Mouse (Mus musculus): ENCODE results near the gene Gimap7. TPM values are rescaled to one million over a fixed set of nuclear protein-coding genes. Genes with fewer than 3 reads are reported as not detected.
A peak's percentile ranks its signal among the peaks of the same experiment; 100 is the strongest.

Gene Gimap7
- total RNA-seq, 2 experiments from 2014 or later: not detected

DNA sequence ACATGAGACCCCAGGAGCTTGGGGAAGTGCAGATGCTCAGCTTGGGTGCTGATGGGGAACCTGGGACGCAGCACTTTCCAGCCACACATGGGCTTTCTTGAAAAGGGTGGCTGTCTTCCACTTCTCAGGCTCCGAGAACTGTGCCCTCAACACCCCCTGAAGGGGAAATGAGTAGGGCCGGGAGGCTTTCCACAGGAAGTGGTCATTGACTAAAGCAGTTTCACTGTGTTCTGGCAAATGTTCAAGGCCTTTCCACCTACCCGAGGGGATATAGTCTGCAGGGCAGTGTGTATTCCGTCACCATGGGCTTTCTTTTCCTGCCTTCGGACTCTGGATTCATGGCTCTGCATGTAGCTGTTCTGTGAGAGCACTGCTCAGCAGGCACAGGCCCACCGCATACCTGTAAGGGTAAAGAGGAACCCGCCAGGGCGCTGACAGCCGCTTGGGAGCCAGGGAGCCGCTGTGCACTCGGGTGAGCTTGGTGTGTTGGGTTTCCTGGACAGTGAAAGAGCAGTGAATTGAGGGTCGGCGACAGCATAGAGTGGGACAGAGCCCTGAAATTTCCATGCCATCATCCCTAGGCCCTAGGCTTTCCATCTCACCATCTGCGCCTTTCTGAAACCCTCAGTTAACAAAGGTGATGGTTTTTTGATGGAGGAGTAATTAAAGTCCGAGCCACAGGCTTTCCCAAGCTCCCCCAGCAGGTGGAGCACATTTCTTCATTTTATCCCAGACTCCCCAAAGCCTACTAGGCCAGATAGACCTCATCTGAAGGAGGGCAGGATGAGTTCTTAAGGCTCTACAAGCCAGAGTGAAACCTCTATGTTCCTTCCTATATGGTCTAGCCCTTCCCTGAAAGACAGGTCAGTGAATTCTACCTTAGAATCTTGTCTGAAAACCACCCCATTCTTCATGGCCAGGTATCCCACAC lies 27.8 kb downstream of the Gimap7 start, which contains the start of gene Gimap5:
TSS of gene Gimap5 (plus strand) at position 239 of the 931 bp plus-strand sequence.
- peak; percentile 65 for TF ChIP-seq CTCF (IDR thresholded peaks at IDR 0.05)
- intact Hi-C loops (cut with DNase I): loop anchor here (2.0 kb wide), 1 partner anchor 27 kb away; no protein-coding TSS in a partner anchor
- DNase-seq (ENCODE audit: extremely low spot score in 1 of 2, low spot score in 2 of 2): no peak
- H3K4me3 ChIP-seq: no peak within 1 kb of the TSS; the same call in 1 of the 2 replicates
- peak within 1 kb of the TSS; percentile 34; the same call in 1 of the 2 replicates for H3K27ac ChIP-seq

DNA sequence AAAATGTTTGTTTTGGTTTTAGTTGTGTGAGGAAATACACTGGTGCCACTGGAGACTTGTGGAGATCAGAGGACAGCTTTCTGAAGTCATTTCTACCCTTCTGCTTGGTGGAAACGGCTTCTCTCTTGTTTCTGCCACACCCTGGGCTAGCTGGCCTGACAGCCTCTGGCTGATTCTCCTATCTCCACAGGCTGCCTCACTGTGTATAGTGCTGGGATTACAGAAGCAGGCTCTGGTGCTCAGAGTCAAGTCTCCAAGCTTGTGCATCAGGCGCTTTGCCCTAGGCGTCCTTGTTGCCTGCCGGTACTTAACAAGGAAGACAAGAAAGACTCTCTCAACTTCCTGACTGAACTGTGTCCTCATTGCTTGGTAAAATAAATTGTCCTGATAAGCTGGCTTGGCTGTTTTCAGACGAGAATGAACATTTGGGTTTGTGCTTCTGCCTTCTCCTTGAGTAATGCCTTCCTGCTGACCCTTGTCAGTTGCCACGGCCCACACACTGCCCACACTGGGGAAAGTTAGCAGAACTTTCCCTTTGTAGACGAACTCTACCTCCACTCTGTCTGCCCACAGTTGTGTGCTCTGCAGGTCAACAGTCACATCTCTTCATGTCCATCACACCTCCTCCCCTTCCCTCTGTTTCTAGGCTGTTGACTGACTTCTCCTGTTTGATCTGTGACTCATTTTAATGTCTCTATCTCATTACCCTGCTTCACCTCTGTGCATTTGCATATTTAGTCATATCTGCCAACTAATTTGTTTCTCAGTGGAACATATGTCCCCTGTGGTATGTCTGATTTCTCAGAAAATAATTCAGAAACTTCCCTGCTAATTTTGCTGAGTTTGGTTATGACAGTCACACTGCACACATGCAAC lies 28.9 kb downstream of the Gimap7 start:
- H3K27ac ChIP-seq: no peak overlapping the region
- no peak for DNase-seq (ENCODE audit: extremely low spot score in 1 of 2, low spot score in 2 of 2)
- H3K4me3 ChIP-seq: no peak overlapping the region; the same call in 1 of the 2 replicates
- intact Hi-C loops (cut with DNase I): loop anchor here (2.0 kb wide), 1 partner anchor 25 kb away; no protein-coding TSS in a partner anchor
- TF ChIP-seq CTCF (IDR thresholded peaks at IDR 0.05): no peak

DNA sequence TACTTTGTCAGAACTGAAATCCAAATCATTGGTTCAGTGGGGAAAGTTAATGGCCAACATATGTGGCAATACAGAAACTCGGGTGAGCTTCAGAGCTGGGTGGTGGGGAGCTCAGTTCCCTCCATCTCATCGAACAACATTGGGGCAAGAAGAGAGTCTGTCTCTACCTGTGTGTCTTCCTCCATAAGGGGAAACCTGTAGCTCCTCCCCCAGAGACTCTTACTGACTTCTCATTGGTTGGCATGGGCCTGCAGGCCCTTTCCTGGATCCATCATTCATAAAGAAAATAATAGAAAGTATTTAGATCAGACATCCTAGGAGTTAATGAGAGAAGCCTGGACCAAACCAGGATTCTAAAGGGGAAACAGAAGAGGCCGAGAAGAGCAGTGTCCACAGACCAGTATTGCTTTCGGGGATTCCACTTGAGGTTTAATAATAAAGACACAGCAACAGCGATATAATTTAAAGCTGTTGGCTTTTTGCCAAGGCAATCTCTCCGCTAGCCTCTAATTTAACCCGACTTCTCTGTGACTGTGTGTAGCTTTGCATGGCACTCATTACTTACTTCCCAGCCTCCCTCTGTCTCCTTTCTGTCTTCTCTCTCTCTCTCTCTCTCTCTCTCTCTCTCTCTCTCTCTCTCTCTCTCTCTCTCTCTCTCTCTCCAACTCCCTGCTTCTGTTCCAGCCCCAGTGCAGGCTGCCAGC lies 45.3 kb downstream of the Gimap7 start:
- Histone ChIP-seq H3K4me3 (no peak overlapping the region), H3K27ac (no peak overlapping the region)
- DNase-seq (ENCODE audit: extremely low spot score in 1 of 2, low spot score in 2 of 2): no peak
- intact Hi-C loops (cut with DNase I): no loop called here
- TF ChIP-seq CTCF (IDR thresholded peaks at IDR 0.05): no peak

DNA sequence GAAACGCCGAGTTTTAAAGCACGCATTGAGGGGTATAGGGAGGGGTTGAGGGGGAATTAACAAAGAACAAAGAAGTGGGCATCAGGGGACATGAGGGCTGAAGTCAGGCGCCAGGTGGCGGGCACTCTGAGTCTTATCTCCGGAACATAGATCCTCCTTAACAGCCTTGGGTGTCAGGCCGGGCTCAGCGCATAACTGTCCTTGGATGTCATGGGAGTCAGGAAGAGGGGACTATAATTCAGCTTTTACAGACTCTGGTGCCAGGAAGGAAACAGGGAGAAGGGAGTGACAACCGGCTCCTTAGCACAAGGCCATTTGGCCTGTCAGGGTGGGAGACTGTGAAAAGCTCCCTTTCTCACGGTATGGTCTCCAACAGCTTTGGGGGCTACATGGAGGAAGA lies 46.1 kb downstream of the Gimap7 start:
- no peak for DNase-seq (ENCODE audit: extremely low spot score in 1 of 2, low spot score in 2 of 2)
- Histone ChIP-seq H3K27ac (no peak overlapping the region), H3K4me3 (no peak overlapping the region)
- intact Hi-C loops (cut with DNase I): no loop called here
- TF ChIP-seq CTCF (IDR thresholded peaks at IDR 0.05): no peak

DNA sequence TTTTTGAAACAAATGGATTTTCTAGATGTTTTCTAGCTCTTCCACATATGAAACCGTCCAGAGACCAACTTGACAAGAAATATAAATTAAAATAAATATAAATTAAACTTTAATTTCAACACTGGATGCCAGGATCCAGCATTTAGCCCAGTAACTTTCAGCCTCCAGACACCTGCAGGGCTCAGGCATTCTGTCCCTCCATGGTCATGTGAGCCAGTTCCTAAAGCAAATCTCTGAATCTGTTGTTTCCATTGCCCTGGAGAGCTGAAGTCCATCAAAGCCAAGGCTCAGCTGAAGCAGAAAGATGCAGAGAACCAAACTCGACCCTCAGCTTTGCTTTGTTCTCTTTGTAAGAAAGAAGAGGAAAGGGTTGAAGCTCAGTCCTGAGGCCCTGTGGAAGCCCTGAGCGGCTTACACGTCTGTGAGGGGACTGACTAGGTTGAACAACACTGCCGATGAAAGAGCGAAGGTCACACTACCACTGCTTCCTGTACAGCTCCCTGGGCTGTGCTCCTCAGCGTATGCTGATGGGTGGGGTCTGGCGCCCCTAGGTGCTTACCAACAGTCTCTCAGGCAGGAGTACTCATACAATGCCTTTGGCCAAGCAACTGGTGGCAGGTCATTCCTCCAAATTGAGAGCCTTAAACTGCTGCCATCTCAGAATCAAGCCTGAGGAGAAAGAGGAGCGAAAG lies 49.9 kb downstream of the Gimap7 start:
- TF ChIP-seq CTCF (IDR thresholded peaks at IDR 0.05): no peak
- no peak overlapping the region for H3K27ac ChIP-seq
- intact Hi-C loops (cut with DNase I): no loop called here
- no peak overlapping the region for H3K4me3 ChIP-seq
- no peak for DNase-seq (ENCODE audit: extremely low spot score in 1 of 2, low spot score in 2 of 2)

DNA sequence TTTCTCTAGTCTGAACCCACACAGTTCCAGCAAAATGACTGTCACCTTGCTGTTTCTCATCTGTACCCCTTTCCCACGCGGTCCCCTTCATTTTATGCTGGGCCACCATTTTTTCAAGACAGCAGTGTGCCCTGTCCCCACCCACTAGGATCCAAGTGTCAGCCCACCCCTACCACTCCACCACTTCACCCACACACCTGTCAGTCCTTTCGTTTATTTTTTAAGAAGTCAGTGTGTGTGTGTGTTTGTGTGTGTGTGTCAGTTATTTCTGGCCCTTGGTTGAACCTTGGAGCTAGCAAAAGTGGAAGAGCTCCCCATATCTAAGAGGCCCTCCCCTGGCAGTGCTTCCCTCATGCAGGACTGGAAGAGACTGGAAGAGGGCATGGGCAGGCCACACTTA lies 50.5 kb downstream of the Gimap7 start:
- TF ChIP-seq CTCF (IDR thresholded peaks at IDR 0.05): no peak
- H3K4me3 ChIP-seq: no peak overlapping the region
- no peak for DNase-seq (ENCODE audit: extremely low spot score in 1 of 2, low spot score in 2 of 2)
- intact Hi-C loops (cut with DNase I): no loop called here
- H3K27ac ChIP-seq: no peak overlapping the region

DNA sequence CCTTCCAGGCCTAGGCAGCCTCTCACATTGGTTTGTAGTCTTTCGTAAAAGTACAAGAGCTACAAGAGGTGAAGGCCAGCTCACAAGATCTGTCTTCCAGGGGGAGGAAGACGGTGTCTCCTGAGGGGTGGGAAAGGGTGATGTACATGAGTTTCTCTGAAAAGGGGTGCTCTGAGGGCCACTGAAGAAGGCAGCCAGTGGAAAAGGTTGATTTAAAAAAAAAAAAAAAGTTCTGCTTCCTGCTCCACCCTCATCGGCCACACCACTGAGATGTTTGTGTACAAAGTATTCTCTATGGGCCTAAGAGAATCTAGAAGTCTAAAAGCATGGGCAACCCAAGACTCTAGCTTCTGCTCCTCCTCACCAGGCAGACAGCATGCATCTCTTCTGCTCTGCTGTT lies 52.3 kb downstream of the Gimap7 start, which contains the start of gene Gimap3:
TSS of gene Gimap3 (minus strand) at position 156 of the 400 bp plus-strand sequence.
- Histone ChIP-seq H3K27ac (no peak within 1 kb of the TSS), H3K4me3 (no peak within 1 kb of the TSS)
- no peak for TF ChIP-seq CTCF (IDR thresholded peaks at IDR 0.05)
- DNase-seq (ENCODE audit: extremely low spot score in 1 of 2, low spot score in 2 of 2): no peak
- intact Hi-C loops (cut with DNase I): no loop called here

DNA sequence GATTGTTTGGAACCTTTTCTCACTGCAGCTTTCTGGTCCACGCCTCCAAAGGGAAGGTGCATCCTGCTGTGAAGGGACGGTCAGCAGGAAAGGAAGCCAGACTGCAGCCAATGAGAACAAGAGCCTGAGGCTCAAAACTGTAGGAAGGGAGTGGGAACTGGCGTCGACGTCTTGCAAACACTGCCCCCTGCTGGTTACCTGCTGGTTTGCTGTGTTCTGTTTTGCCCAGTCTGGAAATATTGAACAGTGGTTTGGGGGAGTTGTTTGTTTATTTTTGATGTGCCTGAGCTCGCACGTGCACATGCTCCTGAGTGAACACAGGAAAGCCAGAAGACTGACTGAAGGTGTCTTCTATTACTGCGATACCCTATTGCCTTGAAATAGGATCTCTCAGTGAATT lies 53.6 kb downstream of the Gimap7 start:
- Histone ChIP-seq H3K4me3 (no peak overlapping the region), H3K27ac (no peak overlapping the region)
- TF ChIP-seq CTCF (IDR thresholded peaks at IDR 0.05): peak; percentile 90
- intact Hi-C loops (cut with DNase I): loop anchor here (1.0 to 2.0 kb wide), 4 partner anchors 25 to 595 kb away; partner anchors contain the start of gene Gimap5
- peak; percentile 75 to 83 for DNase-seq (ENCODE audit: extremely low spot score in 1 of 2, low spot score in 2 of 2)

Other genes with a start within 250 kb of the Gimap7 start
- gene Atp6v0e2, start 181.0 kb upstream of the Gimap7 start, total RNA-seq (2021): 100 to 1,000 TPM; 411 to 422 TPM
- gene Lrrc61, start 163.8 kb upstream of the Gimap7 start, total RNA-seq (2021): 10 to 100 TPM; 35.8 to 36.8 TPM
- 10 to 100 TPM; 12.3 to 12.8 TPM for gene Rarres2, start 145.8 kb upstream of the Gimap7 start, total RNA-seq (2021)
- not detected for gene Gm45021, start 129.0 kb upstream of the Gimap7 start, total RNA-seq (2021)
- 10 to 100 TPM; 56.5 to 58.0 TPM for gene Repin1, start 124.7 kb upstream of the Gimap7 start, total RNA-seq (2021)
- gene Gm44965, start 124.7 kb upstream of the Gimap7 start, total RNA-seq (2021): not detected
- 1 to 10 TPM; 6.3 to 8.3 TPM for gene Zfp775, start 116.6 kb upstream of the Gimap7 start, total RNA-seq (2021)
- gene AI854703, start 91.9 kb upstream of the Gimap7 start, total RNA-seq (2021): 10 to 100 TPM; 14.9 to 17.1 TPM
- under 1 TPM; 0.77 to 0.81 TPM for gene Gimap8, start 71.4 kb upstream of the Gimap7 start, total RNA-seq (2021)
- under 1 TPM; 0.57 to 0.75 TPM for gene Gimap9, start 42.5 kb upstream of the Gimap7 start, total RNA-seq (2021)
- gene Gimap4, start 34.1 kb upstream of the Gimap7 start, total RNA-seq (2021): under 1 TPM in 1 of 2 experiments, not detected in 1; 0.33 TPM
- 1 to 10 TPM; 4.9 to 5.1 TPM for gene Gimap6, start 10.4 kb upstream of the Gimap7 start, total RNA-seq (2021)
- 1 to 10 TPM in 1 of 2 experiments, not detected in 1; 1.9 TPM for gene Gm28053, start within 50 bp of the Gimap7 start, total RNA-seq (2021)
- 1 to 10 TPM; 1.5 to 3.9 TPM for gene Gimap1, start 20.4 kb downstream of the Gimap7 start, total RNA-seq (2021)
- gene Gimap5, start 27.6 kb downstream of the Gimap7 start, total RNA-seq (2021): 1 to 10 TPM in 1 of 2 experiments, under 1 TPM in 1; 0.81 to 2.1 TPM
- gene Gimap3, start 52.2 kb downstream of the Gimap7 start, total RNA-seq (2021): not detected
- 10 to 100 TPM; 27.9 to 34.0 TPM for gene Tmem176a, start 122.3 kb downstream of the Gimap7 start, total RNA-seq (2021)
- gene Tmem176b, start 122.9 kb downstream of the Gimap7 start, total RNA-seq (2021): 10 to 100 TPM; 50.5 to 51.6 TPM
- gene Aoc1, start 154.3 kb downstream of the Gimap7 start, total RNA-seq (2021): not detected
- gene 1600015I10Rik, start 211.3 kb downstream of the Gimap7 start, total RNA-seq (2021): not detected

All from left cerebral cortex, adult 2 months (tissue).